Mouse (Mus musculus): ENCODE results near the gene Plxnb2.

The Plxnb2 gene

GRCm38 (mm10) chr15:89149271-89150040, 31.1 kb downstream of the Plxnb2 start, which contains the start of gene Mapk11:
Gene Mapk11, minus strand, starts transcription at chr15:89149628.
- no peak for DNase-seq (ENCODE audit: low read depth, low spot score)

- DNase-seq (ENCODE audit: low read depth, low spot score), result no peak
Observed at GRCm38 (mm10) chr15:89148496-89149270, 31.9 kb downstream of the Plxnb2 start.

- no peak for DNase-seq (ENCODE audit: low read depth, low spot score)
Observed at GRCm38 (mm10) chr15:89147895-89148294, 32.7 kb downstream of the Plxnb2 start.

GRCm38 (mm10) chr15:89147456-89147855, 33.1 kb downstream of the Plxnb2 start:
- DNase-seq (ENCODE audit: low read depth, low spot score), result no peak

GRCm38 (mm10) chr15:89147024-89147423, 33.6 kb downstream of the Plxnb2 start:
- DNase-seq (ENCODE audit: low read depth, low spot score), result no peak

- DNase-seq (ENCODE audit: low read depth, low spot score), result no peak
Observed at GRCm38 (mm10) chr15:89146537-89146936, 34.1 kb downstream of the Plxnb2 start.

- no peak for DNase-seq (ENCODE audit: low read depth, low spot score)
Observed at GRCm38 (mm10) chr15:89145813-89146350, 34.7 kb downstream of the Plxnb2 start.

GRCm38 (mm10) chr15:89144965-89145364, 35.6 kb downstream of the Plxnb2 start:
- no peak for DNase-seq (ENCODE audit: low read depth, low spot score)

GRCm38 (mm10) chr15:89143134-89143533, 37.5 kb downstream of the Plxnb2 start:
- no peak for DNase-seq (ENCODE audit: low read depth, low spot score)

GRCm38 (mm10) chr15:89141905-89142304, 38.7 kb downstream of the Plxnb2 start:
- DNase-seq (ENCODE audit: low read depth, low spot score), result no peak

- no peak for DNase-seq (ENCODE audit: low read depth, low spot score)
Observed at GRCm38 (mm10) chr15:89141443-89141842, 39.1 kb downstream of the Plxnb2 start.

- DNase-seq (ENCODE audit: low read depth, low spot score), result no peak
Observed at GRCm38 (mm10) chr15:89140659-89141252, 39.8 kb downstream of the Plxnb2 start, which contains the start of gene Mapk12. Gene Mapk12, minus strand, starts transcription at chr15:89140703.

GRCm38 (mm10) chr15:89140048-89140658, 40.4 kb downstream of the Plxnb2 start:
- DNase-seq (ENCODE audit: low read depth, low spot score), result no peak

GRCm38 (mm10) chr15:89138531-89138930, 42.1 kb downstream of the Plxnb2 start:
- no peak for DNase-seq (ENCODE audit: low read depth, low spot score)

- no peak for DNase-seq (ENCODE audit: low read depth, low spot score)
Observed at GRCm38 (mm10) chr15:89138046-89138405, 42.6 kb downstream of the Plxnb2 start.

- DNase-seq (ENCODE audit: low read depth, low spot score), result no peak
Observed at GRCm38 (mm10) chr15:89137378-89138045, 43.1 kb downstream of the Plxnb2 start.

- DNase-seq (ENCODE audit: low read depth, low spot score), result no peak
Observed at GRCm38 (mm10) chr15:89136461-89137155, 44.0 kb downstream of the Plxnb2 start.

- no peak for DNase-seq (ENCODE audit: low read depth, low spot score)
Observed at GRCm38 (mm10) chr15:89131316-89131715, 49.3 kb downstream of the Plxnb2 start.

- DNase-seq (ENCODE audit: low read depth, low spot score), result no peak
Observed at GRCm38 (mm10) chr15:89130245-89130644, 50.3 kb downstream of the Plxnb2 start.
